Mouse (Mus musculus) G1E (cell line): Measurements from ENCODE around the gene Card9. TPM values are rescaled to one million over a fixed set of nuclear protein-coding genes. Genes with fewer than 3 reads are reported as not detected.

Experiments
- ATAC-seq: 2 replicates; pipeline ENCODE4 v1.8.0; 2016; ENCODE audit warnings: mild to moderate bottlenecking; ENCODE audit not compliant: insufficient number of reproducible peaks, poor library complexity, low FRiP score, severe bottlenecking; ENCODE audit errors: extremely low read depth
- DNase-seq: peaks from one replicate; pipeline ENCODE4 v3.0.0; 2012; ENCODE audit warnings: low spot score
- H3K27me3 ChIP-seq: 2 replicates; pipeline ENCODE4 v1.6.1; 2012; ENCODE audit warnings: mild to moderate bottlenecking, low read length, inconsistent platforms; ENCODE audit not compliant: insufficient read depth
- H3K36me3 ChIP-seq: replicated peaks from 2 replicates; pipeline ENCODE3; 2012; ENCODE audit warnings: mild to moderate bottlenecking, inconsistent platforms
- H3K4me1 ChIP-seq: 2 replicates; pipeline ENCODE4 v1.6.1; 2012; ENCODE audit warnings: low read depth, low read length, inconsistent platforms, mixed read lengths; ENCODE audit not compliant: insufficient read depth
- H3K4me3 ChIP-seq: 2 replicates; pipeline ENCODE4 v1.5.1; 2012; ENCODE audit warnings: low read depth, mild to moderate bottlenecking, inconsistent platforms, low read length, moderate library complexity, mixed read lengths
- H3K9me3 ChIP-seq: replicated peaks from 2 replicates; pipeline ENCODE4 v1.6.1; 2012; ENCODE audit warnings: inconsistent platforms
- CTCF ChIP-seq: IDR thresholded peaks from 2 replicates; pipeline ENCODE4 v1.5.1; 2012; ENCODE audit warnings: low read depth, low read length, inconsistent platforms, mixed read lengths
- GATA1 ChIP-seq: IDR thresholded peaks from 2 replicates; pipeline ENCODE4 v1.6.1; 2012; ENCODE audit warnings: borderline replicate concordance, low read length, inconsistent platforms, mixed read lengths
- GATA2 ChIP-seq: IDR thresholded peaks from 2 replicates; pipeline ENCODE4 v1.6.1; 2012; ENCODE audit warnings: low read depth, low read length, inconsistent platforms, borderline replicate concordance
- POLR2AphosphoS5 ChIP-seq: IDR thresholded peaks from 2 replicates; pipeline ENCODE4 v1.6.1; 2012; ENCODE audit warnings: low read depth, low read length, inconsistent platforms; ENCODE audit not compliant: insufficient replicate concordance
- TAL1 ChIP-seq: conservative IDR thresholded peaks from 2 replicates; pipeline ENCODE4 v1.6.1; 2012; ENCODE audit warnings: low read depth, low read length, inconsistent platforms, mixed read lengths
- polyA plus RNA-seq: library from polyadenylated mRNA; stranded (reverse); fragments of >175 nt; gene quantifications from 2 replicates; pipeline ENCODE4 v1.2.3, GENCODE M21; 2012
- total RNA-seq, 2 experiments: library from RNA; stranded (forward) in 1 of 2; stranded (reverse) in 1 of 2; fragments of 200-1000 nt in 1 of 2; fragments of >200 nt in 1 of 2; fragmentation: Nextera tagmentation in 1 of 2; gene quantifications; 2 replicates each; pipeline ENCODE4 v1.2.3; 2014 to 2017

Gene Card9
- total and polyA plus RNA-seq, 3 experiments, result 0.16 to 0.38 TPM; not detected in 1

DNA sequence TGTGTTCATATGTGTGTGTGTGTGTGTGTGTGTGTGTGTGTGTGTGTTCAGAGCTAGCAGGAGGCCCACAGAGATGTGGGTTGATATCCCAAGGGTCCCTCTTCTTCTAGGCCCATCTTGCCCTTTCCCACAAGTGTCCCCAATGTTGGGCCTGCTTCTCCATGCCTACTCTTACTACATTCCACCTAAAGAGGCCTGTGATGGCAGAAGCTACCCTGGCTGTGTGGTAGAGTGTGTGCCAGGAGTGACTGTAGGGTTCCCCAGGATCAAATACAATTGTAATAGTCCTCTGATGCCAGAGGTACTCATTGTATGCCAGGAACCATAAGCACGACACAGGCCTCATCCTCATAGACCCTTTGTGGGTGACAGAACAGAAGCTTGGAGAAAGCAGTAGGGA, 47.3 kb downstream of the Card9 start:
- DNase-seq (no peak), ATAC-seq (no peak)
- Histone ChIP-seq H3K27me3 (peaks cover 52% of the 10 kb centered on the region), H3K4me1 (peaks cover 4% of the 10 kb centered on the region; the same call in 1 of the 2 replicates), H3K9me3 (no peaks in the 10 kb centered on the region), H3K4me3 (no peak overlapping the region), H3K36me3 (no peaks in the 10 kb centered on the region)
- TF ChIP-seq GATA2, result no peak
- TF ChIP-seq CTCF, result no peak
- TF ChIP-seq POLR2AphosphoS5, result no peak
- TF ChIP-seq TAL1, result no peak
- no peak for TF ChIP-seq GATA1

DNA sequence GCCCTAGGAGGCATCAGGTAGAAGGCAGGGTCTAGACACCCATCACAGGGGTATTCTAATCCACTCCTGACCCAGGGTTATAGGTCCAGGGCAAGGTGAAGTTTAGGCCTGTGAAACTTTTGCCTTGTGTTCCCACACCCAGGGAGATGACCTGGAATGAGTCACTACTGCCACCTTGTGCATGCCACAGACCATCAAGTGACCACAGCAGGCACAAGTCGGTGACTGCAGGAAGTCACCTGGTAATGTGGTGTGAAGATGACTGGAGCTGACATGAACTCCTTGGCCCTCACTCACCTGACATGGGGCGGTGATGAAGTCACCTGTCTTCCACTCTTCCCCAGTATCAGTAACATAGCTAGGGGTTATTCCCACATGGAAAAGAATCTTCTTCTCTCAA, 47.9 kb downstream of the Card9 start:
- no peak for DNase-seq
- ATAC-seq, result no peak
- H3K4me3 ChIP-seq, result no peak overlapping the region
- H3K4me1 ChIP-seq, result peaks cover 4% of the 10 kb centered on the region; the same call in 1 of the 2 replicates
- H3K36me3 ChIP-seq, result no peaks in the 10 kb centered on the region
- no peaks in the 10 kb centered on the region for H3K9me3 ChIP-seq
- TF ChIP-seq CTCF (no peak), POLR2AphosphoS5 (no peak), TAL1 (no peak), GATA1 (no peak), GATA2 (no peak)
- peaks cover 47% of the 10 kb centered on the region for H3K27me3 ChIP-seq

DNA sequence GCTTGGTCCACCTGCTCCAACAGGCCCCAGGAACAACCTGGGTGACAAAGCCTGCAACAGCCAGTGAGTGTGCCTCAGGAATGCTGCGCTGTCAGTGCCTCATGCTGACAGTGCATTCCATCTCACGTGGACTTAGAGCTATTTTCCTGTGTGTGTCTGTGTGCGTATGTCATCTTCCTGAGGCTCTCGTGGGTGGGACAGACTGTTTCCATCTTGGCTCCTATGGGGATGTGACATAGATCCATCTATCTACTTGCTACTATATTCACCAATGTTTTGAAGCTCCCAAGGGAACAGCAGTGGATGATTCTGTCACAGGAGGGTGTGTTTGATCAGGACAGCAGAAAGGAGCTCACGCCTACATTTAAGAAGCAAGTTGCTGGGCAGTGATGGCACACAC, 48.8 kb downstream of the Card9 start:
- TF ChIP-seq GATA2, result no peak
- no peak for TF ChIP-seq POLR2AphosphoS5
- no peak for TF ChIP-seq GATA1
- TF ChIP-seq CTCF, result no peak
- TF ChIP-seq TAL1, result no peak
- H3K4me3 ChIP-seq, result no peak overlapping the region
- DNase-seq (no peak), ATAC-seq (no peak)
- H3K4me1 ChIP-seq, result peaks cover 4% of the 10 kb centered on the region; the same call in 1 of the 2 replicates
- H3K36me3 ChIP-seq, result no peaks in the 10 kb centered on the region
- H3K9me3 ChIP-seq, result no peaks in the 10 kb centered on the region
- H3K27me3 ChIP-seq, result peaks cover 39% of the 10 kb centered on the region

DNA sequence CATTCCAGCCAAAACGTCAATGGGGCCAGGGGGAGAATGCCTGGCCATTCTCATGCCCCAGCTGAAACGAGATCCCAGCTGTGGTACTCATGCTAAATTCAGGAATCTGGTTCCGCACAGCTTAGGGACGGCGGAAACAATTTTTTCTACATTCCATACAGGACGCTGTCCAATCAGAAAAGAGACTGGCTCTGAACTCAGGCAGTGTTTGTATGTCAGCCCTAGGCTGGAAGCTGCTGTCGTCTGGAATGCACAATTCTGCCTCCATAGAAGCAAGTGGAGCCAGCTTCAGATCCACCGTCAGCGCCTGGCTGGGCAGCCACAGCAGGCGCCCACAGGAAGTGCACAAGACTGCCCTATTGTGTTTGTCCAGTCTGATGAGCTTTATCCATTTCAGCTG, 51.0 kb downstream of the Card9 start:
- H3K36me3 ChIP-seq, result no peaks in the 10 kb centered on the region
- DNase-seq, result no peak
- no peaks in the 10 kb centered on the region for H3K4me1 ChIP-seq
- H3K4me3 ChIP-seq, result no peak overlapping the region
- no peak for ATAC-seq
- H3K27me3 ChIP-seq, result peaks cover 22% of the 10 kb centered on the region
- TF ChIP-seq GATA2 (no peak), TAL1 (no peak), POLR2AphosphoS5 (no peak), CTCF (no peak), GATA1 (no peak)
- H3K9me3 ChIP-seq, result no peaks in the 10 kb centered on the region

DNA sequence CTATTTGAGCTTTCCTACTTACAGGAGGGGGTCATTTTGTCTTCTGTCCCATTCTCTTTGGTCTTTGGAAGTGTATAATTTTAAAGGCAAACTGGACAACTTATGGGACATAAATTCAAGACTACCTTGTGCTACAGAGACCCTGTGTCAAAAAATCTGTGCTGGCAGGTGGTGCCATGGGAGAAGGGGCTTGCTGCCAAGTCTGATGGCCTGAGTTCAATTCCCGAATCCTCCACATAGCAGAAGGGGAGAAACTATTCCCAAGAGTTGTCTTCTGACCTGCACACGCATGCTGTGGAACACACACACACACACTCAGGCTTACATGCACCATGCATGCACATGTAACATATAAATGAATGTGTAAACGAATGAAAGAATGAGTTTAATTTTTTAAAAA, 54.0 kb downstream of the Card9 start:
- ATAC-seq (no peak), DNase-seq (no peak)
- Histone ChIP-seq H3K4me3 (no peak overlapping the region), H3K27me3 (peaks cover 11% of the 10 kb centered on the region), H3K4me1 (no peaks in the 10 kb centered on the region), H3K36me3 (no peaks in the 10 kb centered on the region), H3K9me3 (no peaks in the 10 kb centered on the region)
- TF ChIP-seq GATA1 (no peak), CTCF (no peak), TAL1 (no peak), POLR2AphosphoS5 (no peak)

DNA sequence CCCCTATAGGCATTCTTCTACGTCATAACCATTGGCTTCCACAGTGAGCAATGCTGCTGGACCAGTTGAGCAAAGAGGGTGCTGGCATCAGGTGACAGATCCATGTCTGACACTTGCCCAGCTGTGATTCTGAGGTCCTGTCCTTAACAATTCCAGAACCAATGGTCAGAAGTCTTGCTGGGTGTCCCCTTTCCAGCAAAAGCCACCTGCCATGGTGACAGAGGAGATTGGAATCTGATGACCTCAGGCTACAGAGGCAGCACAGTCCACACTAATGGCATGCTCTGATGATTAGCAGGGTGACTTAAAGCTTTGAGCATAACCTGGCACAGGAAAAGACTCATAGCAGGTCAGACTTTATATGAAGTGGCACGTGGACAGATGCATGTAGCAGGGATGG, 55.2 kb downstream of the Card9 start:
- no peaks in the 10 kb centered on the region for H3K9me3 ChIP-seq
- H3K4me3 ChIP-seq, result no peak overlapping the region
- ATAC-seq (no peak), DNase-seq (no peak)
- no peaks in the 10 kb centered on the region for H3K4me1 ChIP-seq
- TF ChIP-seq CTCF, result no peak
- no peak for TF ChIP-seq TAL1
- no peak for TF ChIP-seq POLR2AphosphoS5
- TF ChIP-seq GATA2, result no peak
- no peak for TF ChIP-seq GATA1
- no peaks in the 10 kb centered on the region for H3K36me3 ChIP-seq
- peaks cover 15% of the 10 kb centered on the region for H3K27me3 ChIP-seq

DNA sequence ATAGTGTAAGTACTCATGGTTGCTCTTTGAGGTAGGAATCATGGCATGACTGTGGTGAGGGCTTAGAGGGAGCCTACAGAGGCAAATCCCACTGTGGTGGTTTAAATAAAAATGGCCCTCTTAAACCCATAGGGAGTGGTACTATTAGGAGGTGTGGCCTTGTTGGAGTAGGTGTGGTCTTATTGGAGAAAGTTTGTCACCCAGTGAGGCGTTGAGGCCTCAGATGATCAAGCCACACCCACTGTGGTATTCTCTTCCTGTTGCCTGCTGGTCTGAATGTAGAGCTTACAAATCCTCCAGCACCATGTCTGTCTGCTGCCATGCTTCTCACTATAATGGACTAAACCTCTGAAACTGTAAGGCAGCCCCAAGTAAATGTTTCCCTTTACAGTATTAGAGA, 56.0 kb downstream of the Card9 start:
- no peaks in the 10 kb centered on the region for H3K36me3 ChIP-seq
- no peak overlapping the region for H3K4me3 ChIP-seq
- H3K9me3 ChIP-seq, result no peaks in the 10 kb centered on the region
- TF ChIP-seq POLR2AphosphoS5 (no peak), CTCF (no peak), TAL1 (no peak), GATA1 (no peak), GATA2 (no peak)
- ATAC-seq, result no peak
- peaks cover 19% of the 10 kb centered on the region for H3K27me3 ChIP-seq
- H3K4me1 ChIP-seq, result no peaks in the 10 kb centered on the region
- DNase-seq, result no peak

Other genes starting within 250 kb of the Card9 start
- gene Nacc2, start 237.7 kb downstream of the Card9 start, total RNA-seq (2014; fragmentation: Nextera tagmentation), result 2.0 and 5.1 TPM in 2 replicates
- gene Nacc2, start 237.7 kb downstream of the Card9 start, total RNA-seq (2017), result 2.4 and 2.6 TPM in 2 replicates
- gene Nacc2, start 237.7 kb downstream of the Card9 start, polyA plus RNA-seq, result 4.3 and 7.4 TPM in 2 replicates
- not detected in 2 replicates for gene Lhx3, start 152.6 kb downstream of the Card9 start, total RNA-seq (2014; fragmentation: Nextera tagmentation)
- not detected in 2 replicates for gene Lhx3, start 152.6 kb downstream of the Card9 start, total RNA-seq (2017)
- gene Lhx3, start 152.6 kb downstream of the Card9 start, polyA plus RNA-seq, result not detected in 2 replicates
- 10.8 and 12.2 TPM in 2 replicates for gene Qsox2, start 123.4 kb downstream of the Card9 start, total RNA-seq (2014; fragmentation: Nextera tagmentation)
- 6.8 and 6.9 TPM in 2 replicates for gene Qsox2, start 123.4 kb downstream of the Card9 start, total RNA-seq (2017)
- gene Qsox2, start 123.4 kb downstream of the Card9 start, polyA plus RNA-seq, result 7.6 TPM in 2 replicates
- not detected in 2 replicates for gene Ccdc187, start 66.4 kb downstream of the Card9 start, total RNA-seq (2014; fragmentation: Nextera tagmentation)
- under 0.01 and 0.11 TPM in 2 replicates for gene Ccdc187, start 66.4 kb downstream of the Card9 start, total RNA-seq (2017)
- gene Ccdc187, start 66.4 kb downstream of the Card9 start, polyA plus RNA-seq, result not detected in 2 replicates
- not detected in 2 replicates for gene Gpsm1, start 45.4 kb downstream of the Card9 start, total RNA-seq (2014; fragmentation: Nextera tagmentation)
- gene Gpsm1, start 45.4 kb downstream of the Card9 start, total RNA-seq (2017), result 0.22 and 0.46 TPM in 2 replicates
- 0.05 and 0.11 TPM in 2 replicates for gene Gpsm1, start 45.4 kb downstream of the Card9 start, polyA plus RNA-seq
- gene Dnlz, start 8.8 kb downstream of the Card9 start, total RNA-seq (2014; fragmentation: Nextera tagmentation), result 7.6 and 8.8 TPM in 2 replicates
- 9.4 and 9.8 TPM in 2 replicates for gene Dnlz, start 8.8 kb downstream of the Card9 start, total RNA-seq (2017)
- gene Dnlz, start 8.8 kb downstream of the Card9 start, polyA plus RNA-seq, result 14.2 and 14.5 TPM in 2 replicates
- gene Snapc4, start 19.7 kb upstream of the Card9 start, total RNA-seq (2014; fragmentation: Nextera tagmentation), result 18.7 and 25.4 TPM in 2 replicates
- gene Snapc4, start 19.7 kb upstream of the Card9 start, total RNA-seq (2017), result 42.2 and 46.0 TPM in 2 replicates
- 64.0 and 67.9 TPM in 2 replicates for gene Snapc4, start 19.7 kb upstream of the Card9 start, polyA plus RNA-seq
- 56.5 and 69.8 TPM in 2 replicates for gene Entr1, start 28.4 kb upstream of the Card9 start, total RNA-seq (2014; fragmentation: Nextera tagmentation)
- gene Entr1, start 28.4 kb upstream of the Card9 start, total RNA-seq (2017), result 58.2 and 63.7 TPM in 2 replicates
- 68.2 and 71.5 TPM in 2 replicates for gene Entr1, start 28.4 kb upstream of the Card9 start, polyA plus RNA-seq
- 56.9 and 76.5 TPM in 2 replicates for gene Pmpca, start 28.4 kb upstream of the Card9 start, total RNA-seq (2014; fragmentation: Nextera tagmentation)
- gene Pmpca, start 28.4 kb upstream of the Card9 start, total RNA-seq (2017), result 78.8 and 94.3 TPM in 2 replicates
- gene Pmpca, start 28.4 kb upstream of the Card9 start, polyA plus RNA-seq, result 542 and 594 TPM in 2 replicates
- gene Inpp5e, start 48.3 kb upstream of the Card9 start, total RNA-seq (2014; fragmentation: Nextera tagmentation), result 19.7 and 23.0 TPM in 2 replicates
- 7.6 and 8.2 TPM in 2 replicates for gene Inpp5e, start 48.3 kb upstream of the Card9 start, total RNA-seq (2017)
- 16.0 and 16.2 TPM in 2 replicates for gene Inpp5e, start 48.3 kb upstream of the Card9 start, polyA plus RNA-seq
- gene Sec16a, start 84.3 kb upstream of the Card9 start, total RNA-seq (2014; fragmentation: Nextera tagmentation), result 74.0 and 83.5 TPM in 2 replicates
- gene Sec16a, start 84.3 kb upstream of the Card9 start, total RNA-seq (2017), result 31.9 and 34.4 TPM in 2 replicates
- 24.8 and 37.8 TPM in 2 replicates for gene Sec16a, start 84.3 kb upstream of the Card9 start, polyA plus RNA-seq
- gene Notch1, start 155.7 kb upstream of the Card9 start, total RNA-seq (2014; fragmentation: Nextera tagmentation), result not detected in 2 replicates
- 0.06 and 0.71 TPM in 2 replicates for gene Notch1, start 155.7 kb upstream of the Card9 start, total RNA-seq (2017)
- 0.02 and 0.06 TPM in 2 replicates for gene Notch1, start 155.7 kb upstream of the Card9 start, polyA plus RNA-seq
- 29.6 and 31.9 TPM in 2 replicates for gene Egfl7, start 219.1 kb upstream of the Card9 start, total RNA-seq (2014; fragmentation: Nextera tagmentation)
- gene Egfl7, start 219.1 kb upstream of the Card9 start, total RNA-seq (2017), result 160 and 228 TPM in 2 replicates
- gene Egfl7, start 219.1 kb upstream of the Card9 start, polyA plus RNA-seq, result 131 and 136 TPM in 2 replicates
- not detected in 2 replicates for gene Gm20532, start 225.7 kb upstream of the Card9 start, total RNA-seq (2014; fragmentation: Nextera tagmentation)
- not detected in 2 replicates for gene Gm20532, start 225.7 kb upstream of the Card9 start, total RNA-seq (2017)
- not detected in 2 replicates for gene Gm20532, start 225.7 kb upstream of the Card9 start, polyA plus RNA-seq
- 4.7 and 6.9 TPM in 2 replicates for gene Agpat2, start 243.5 kb upstream of the Card9 start, total RNA-seq (2014; fragmentation: Nextera tagmentation)
- gene Agpat2, start 243.5 kb upstream of the Card9 start, total RNA-seq (2017), result 4.6 and 7.4 TPM in 2 replicates
- gene Agpat2, start 243.5 kb upstream of the Card9 start, polyA plus RNA-seq, result 6.0 and 6.1 TPM in 2 replicates